Mouse (Mus musculus): ENCODE data around the gene Mterf1a. TPM values are rescaled to one million over a fixed set of nuclear protein-coding genes. Genes with fewer than 3 reads are reported as not detected.
A peak's percentile ranks its signal among the peaks of the same experiment; 100 is the strongest.
"Not testable (repeated sequence)": the region's sequence is repeated elsewhere in the genome, so short reads cannot be mapped to it uniquely, and the experiment has no call there.

Mterf1a gene
- polyA plus RNA-seq, 1 experiment from 2014 or later, result 4.0 TPM

GRCm38 (mm10) chr5:3930760-3931159 is 37.0 kb upstream of the Mterf1a start:
- no peak for ATAC-seq (ENCODE audit: low read depth)
- Histone ChIP-seq H3K9ac (ENCODE audit: low read depth, low read length) (no peak overlapping the region), H3K36me3 (ENCODE audit: control insufficient read depth, insufficient read depth) (no peaks in the 10 kb centered on the region), H3K27me3 (ENCODE audit: control insufficient read depth, insufficient read depth, low read depth, low read length) (no peaks in the 10 kb centered on the region), H3K9me3 (replicated peaks; ENCODE audit: control insufficient read depth, low read length) (no peaks in the 10 kb centered on the region), H3K27ac (ENCODE audit: low read length) (no peak overlapping the region), H3K4me3 (ENCODE audit: low read depth, low read length) (no peak overlapping the region), H3K4me1 (ENCODE audit: control insufficient read depth, low read depth, low read length) (peaks cover 14% of the 10 kb centered on the region), H3K4me2 (ENCODE audit: low read depth, low read length) (no peak overlapping the region)
- 70% methylated on average over 5 of the region's 5 CpGs for whole genome bisulfite sequencing (ENCODE audit: insufficient replicate concordance)

- under 1% methylated on average over 12 of the region's 12 CpGs for WGBS (ENCODE audit: insufficient replicate concordance)
- H3K36me3 ChIP-seq (ENCODE audit: control insufficient read depth, insufficient read depth), result no peaks in the 10 kb centered on the region
- peak; percentile 56 for ATAC-seq (ENCODE audit: low read depth)
Measured at GRCm38 (mm10) chr5:3928690-3929046, 34.9 kb upstream of the Mterf1a start.

GRCm38 (mm10) chr5:3927801-3928689 is 34.3 kb upstream of the Mterf1a start, which contains the start of gene Akap9:
Gene Akap9 (plus strand): TSS chr5:3928054.
- Histone ChIP-seq H3K4me2 (ENCODE audit: low read depth, low read length) (peak within 1 kb of the TSS; percentile 83), H3K27ac (ENCODE audit: low read length) (peak within 1 kb of the TSS; percentile 76), H3K27me3 (ENCODE audit: control insufficient read depth, insufficient read depth, low read depth, low read length) (no peaks in the 10 kb centered on the region), H3K4me1 (ENCODE audit: control insufficient read depth, low read depth, low read length) (peaks cover 14% of the 10 kb centered on the region), H3K36me3 (ENCODE audit: control insufficient read depth, insufficient read depth) (no peaks in the 10 kb centered on the region), H3K9ac (ENCODE audit: low read depth, low read length) (peak within 1 kb of the TSS; percentile 86), H3K4me3 (ENCODE audit: low read depth, low read length) (peak within 1 kb of the TSS; percentile 90), H3K9me3 (replicated peaks; ENCODE audit: control insufficient read depth, low read length) (no peaks in the 10 kb centered on the region)
- peak; percentile 90 for ATAC-seq (ENCODE audit: low read depth)
- WGBS (ENCODE audit: insufficient replicate concordance), result under 1% methylated on average over 63 of the region's 82 CpGs

More at GRCm38 (mm10) chr5:3928690-3929046, 34.9 kb upstream of the Mterf1a start:
- Histone ChIP-seq H3K4me3 (ENCODE audit: low read depth, low read length) (peak overlapping the region; percentile 90), H3K27me3 (ENCODE audit: control insufficient read depth, insufficient read depth, low read depth, low read length) (no peaks in the 10 kb centered on the region), H3K27ac (ENCODE audit: low read length) (peak overlapping the region; percentile 76), H3K9ac (ENCODE audit: low read depth, low read length) (peak overlapping the region; percentile 86), H3K4me2 (ENCODE audit: low read depth, low read length) (peak overlapping the region; percentile 83), H3K4me1 (ENCODE audit: control insufficient read depth, low read depth, low read length) (peaks cover 14% of the 10 kb centered on the region), H3K9me3 (replicated peaks; ENCODE audit: control insufficient read depth, low read length) (no peaks in the 10 kb centered on the region)

GRCm38 (mm10) chr5:3926666-3927065 is 32.9 kb upstream of the Mterf1a start:
- Histone ChIP-seq H3K9ac (ENCODE audit: low read depth, low read length) (no peak overlapping the region), H3K27me3 (ENCODE audit: control insufficient read depth, insufficient read depth, low read depth, low read length) (no peaks in the 10 kb centered on the region), H3K4me3 (ENCODE audit: low read depth, low read length) (no peak overlapping the region), H3K9me3 (replicated peaks; ENCODE audit: control insufficient read depth, low read length) (no peaks in the 10 kb centered on the region), H3K4me1 (ENCODE audit: control insufficient read depth, low read depth, low read length) (peaks cover 14% of the 10 kb centered on the region), H3K36me3 (ENCODE audit: control insufficient read depth, insufficient read depth) (no peaks in the 10 kb centered on the region), H3K4me2 (ENCODE audit: low read depth, low read length) (no peak overlapping the region), H3K27ac (ENCODE audit: low read length) (no peak overlapping the region)
- 51% methylated on average over 4 of the region's 4 CpGs for WGBS (ENCODE audit: insufficient replicate concordance)
- no peak for ATAC-seq (ENCODE audit: low read depth)

- Histone ChIP-seq H3K27me3 (ENCODE audit: control insufficient read depth, insufficient read depth, low read depth, low read length) (no peaks in the 10 kb centered on the region), H3K4me3 (ENCODE audit: low read depth, low read length) (no peak overlapping the region), H3K4me2 (ENCODE audit: low read depth, low read length) (no peak overlapping the region), H3K9ac (ENCODE audit: low read depth, low read length) (no peak overlapping the region), H3K27ac (ENCODE audit: low read length) (no peak overlapping the region), H3K36me3 (ENCODE audit: control insufficient read depth, insufficient read depth) (no peaks in the 10 kb centered on the region), H3K4me1 (ENCODE audit: control insufficient read depth, low read depth, low read length) (peaks cover under 1% of the 10 kb centered on the region), H3K9me3 (replicated peaks; ENCODE audit: control insufficient read depth, low read length) (no peaks in the 10 kb centered on the region)
- WGBS (ENCODE audit: insufficient replicate concordance), result 69% methylated on average over 2 of the region's 2 CpGs
- no peak for ATAC-seq (ENCODE audit: low read depth)
Measured at GRCm38 (mm10) chr5:3922350-3922749, 28.6 kb upstream of the Mterf1a start.

GRCm38 (mm10) chr5:3905471-3905870 is 11.7 kb upstream of the Mterf1a start:
- no peaks in the 10 kb centered on the region for H3K9me3 ChIP-seq (replicated peaks; ENCODE audit: control insufficient read depth, low read length)
- no peaks in the 10 kb centered on the region for H3K27me3 ChIP-seq (ENCODE audit: control insufficient read depth, insufficient read depth, low read depth, low read length)
- no peaks in the 10 kb centered on the region for H3K36me3 ChIP-seq (ENCODE audit: control insufficient read depth, insufficient read depth)
- no peak overlapping the region for H3K4me3 ChIP-seq (ENCODE audit: low read depth, low read length)
- WGBS (ENCODE audit: insufficient replicate concordance), result 34% methylated on average over 2 of the region's 2 CpGs
- H3K4me1 ChIP-seq (ENCODE audit: control insufficient read depth, low read depth, low read length), result no peaks in the 10 kb centered on the region
- no peak; the same call in 1 of the 2 replicates for ATAC-seq (ENCODE audit: low read depth)
- no peak overlapping the region for H3K27ac ChIP-seq (ENCODE audit: low read length)
- no peak overlapping the region for H3K9ac ChIP-seq (ENCODE audit: low read depth, low read length)
- H3K4me2 ChIP-seq (ENCODE audit: low read depth, low read length), result no peak overlapping the region

- H3K4me3 ChIP-seq (ENCODE audit: low read depth, low read length); H3K4me1 ChIP-seq (ENCODE audit: control insufficient read depth, low read depth, low read length); H3K4me2 ChIP-seq (ENCODE audit: low read depth, low read length); H3K9me3 ChIP-seq (replicated peaks; ENCODE audit: control insufficient read depth, low read length); H3K9ac ChIP-seq (ENCODE audit: low read depth, low read length); H3K27ac ChIP-seq (ENCODE audit: low read length); ATAC-seq (ENCODE audit: low read depth); H3K27me3 ChIP-seq (ENCODE audit: control insufficient read depth, insufficient read depth, low read depth, low read length); H3K36me3 ChIP-seq (ENCODE audit: control insufficient read depth, insufficient read depth): not testable (repeated sequence)
- WGBS (ENCODE audit: insufficient replicate concordance), result 94% methylated on average over 4 of the region's 4 CpGs
Measured at GRCm38 (mm10) chr5:3894294-3894619, 524 bp upstream of the Mterf1a start.

- Histone ChIP-seq H3K9ac (ENCODE audit: low read depth, low read length) (no peak overlapping the region), H3K36me3 (ENCODE audit: control insufficient read depth, insufficient read depth) (no peaks in the 10 kb centered on the region), H3K9me3 (replicated peaks; ENCODE audit: control insufficient read depth, low read length) (no peaks in the 10 kb centered on the region), H3K4me3 (ENCODE audit: low read depth, low read length) (no peak overlapping the region), H3K4me2 (ENCODE audit: low read depth, low read length) (no peak overlapping the region), H3K4me1 (ENCODE audit: control insufficient read depth, low read depth, low read length) (peaks cover 3% of the 10 kb centered on the region), H3K27ac (ENCODE audit: low read length) (no peak overlapping the region), H3K27me3 (ENCODE audit: control insufficient read depth, insufficient read depth, low read depth, low read length) (no peaks in the 10 kb centered on the region)
- ATAC-seq (ENCODE audit: low read depth), result no peak
Measured at GRCm38 (mm10) chr5:3889201-3889600, 4.5 kb downstream of the Mterf1a start.

- not testable (repeated sequence) for ATAC-seq (ENCODE audit: low read depth); H3K27ac ChIP-seq (ENCODE audit: low read length); H3K4me3 ChIP-seq (ENCODE audit: low read depth, low read length); H3K9me3 ChIP-seq (replicated peaks; ENCODE audit: control insufficient read depth, low read length); H3K9ac ChIP-seq (ENCODE audit: low read depth, low read length); H3K27me3 ChIP-seq (ENCODE audit: control insufficient read depth, insufficient read depth, low read depth, low read length); H3K4me2 ChIP-seq (ENCODE audit: low read depth, low read length); H3K36me3 ChIP-seq (ENCODE audit: control insufficient read depth, insufficient read depth); H3K4me1 ChIP-seq (ENCODE audit: control insufficient read depth, low read depth, low read length)
- whole genome bisulfite sequencing (ENCODE audit: insufficient replicate concordance), result 77% methylated on average over 7 of the region's 7 CpGs
Measured at GRCm38 (mm10) chr5:3886862-3887261, 6.9 kb downstream of the Mterf1a start.

Measured in liver, embryonic 16.5 days (tissue).